Mouse (Mus musculus) megakaryocyte, adult 5-6 weeks (primary cell): ENCODE data around the gene Acsl1. TPM values are rescaled to one million over a fixed set of nuclear protein-coding genes. Genes with fewer than 3 reads are reported as not detected.
A peak's percentile ranks its signal among the peaks of the same experiment; 100 is the strongest.
"Not testable (repeated sequence)": the region's sequence is repeated elsewhere in the genome, so short reads cannot be mapped to it uniquely, and the experiment has no call there.

ENCODE experiments used
- ATAC-seq: 2 replicates; pipeline ENCODE4 v1.8.0; 2016; ENCODE audit warnings: mild to moderate bottlenecking, inconsistent platforms; ENCODE audit not compliant: poor library complexity, severe bottlenecking
- total RNA-seq, 2 experiments: library from RNA; stranded (forward) in 1 of 2; stranded (reverse) in 1 of 2; fragments of 153-499, 151-499 nt in 1 of 2; fragments of 221-1000, 200-1000 nt in 1 of 2; gene quantifications; 2 replicates each; pipeline versions ENCODE4 v1.2.3 to v1.2.4; 2015 to 2017

The Acsl1 gene
- total RNA-seq, 2 experiments from 2014 or later, result 67.3 to 125 TPM

DNA sequence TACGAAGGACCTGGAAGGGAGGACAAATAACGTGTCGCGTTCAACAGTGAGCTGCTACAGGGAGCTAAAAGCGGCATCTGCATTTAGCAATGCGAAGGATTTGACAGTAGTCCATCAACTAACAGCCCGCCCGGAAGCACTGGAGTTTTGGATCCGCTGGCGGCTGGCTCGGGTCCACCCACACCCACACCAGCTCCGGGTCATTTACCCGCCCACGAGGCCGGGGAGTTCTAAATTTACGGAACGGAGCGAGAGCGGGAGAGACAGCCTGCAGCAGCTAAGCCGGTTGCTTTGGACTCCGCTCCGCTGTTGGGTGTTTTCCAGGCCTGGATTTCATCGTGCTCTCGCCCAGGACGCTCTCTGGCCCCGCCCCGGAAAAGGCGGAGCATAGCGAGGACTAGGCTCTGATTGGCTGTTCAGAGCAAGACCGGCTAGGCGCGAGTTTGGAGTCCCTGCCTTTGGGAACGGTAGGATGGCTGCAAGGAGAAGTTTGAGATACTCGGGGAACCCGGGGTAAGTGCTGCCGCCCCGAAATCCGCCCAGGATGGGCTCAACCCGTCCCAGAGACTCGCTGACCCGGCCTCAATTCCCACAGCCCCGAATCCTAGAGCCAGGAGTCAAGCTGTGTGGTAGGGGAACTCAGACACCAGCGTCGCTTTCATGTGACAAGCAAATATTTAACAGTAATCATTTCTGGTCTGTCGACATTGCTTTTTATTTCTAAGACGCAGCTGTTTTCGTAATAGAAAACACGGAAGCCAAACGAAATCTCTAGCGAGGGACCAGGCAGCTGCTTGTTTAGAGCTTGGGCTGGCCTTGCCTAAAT, 81.0 kb downstream of the Acsl1 start, which contains the start of gene Cenpu:
Gene Cenpu (plus strand): TSS at position 414 of the 826 bp plus-strand sequence.
- ATAC-seq, result peak; percentile 92

DNA sequence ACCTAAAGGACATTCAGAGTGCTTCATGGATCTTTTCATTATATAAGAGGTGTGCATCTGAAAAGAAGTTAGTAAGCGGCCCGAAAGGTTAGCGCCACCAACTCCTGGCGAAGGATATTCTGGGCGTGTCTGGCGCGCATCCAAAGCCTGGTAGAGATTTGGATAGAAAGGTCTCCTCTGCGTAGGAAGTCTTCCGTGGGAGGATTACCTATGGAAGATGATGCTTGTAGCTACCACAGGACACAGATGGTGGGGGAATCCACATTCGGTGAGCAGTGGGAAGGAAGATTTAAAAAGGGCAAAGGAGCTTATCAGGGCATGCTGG, 81.6 kb downstream of the Acsl1 start:
- peak; percentile 3; the same call in 1 of the 2 replicates for ATAC-seq

DNA sequence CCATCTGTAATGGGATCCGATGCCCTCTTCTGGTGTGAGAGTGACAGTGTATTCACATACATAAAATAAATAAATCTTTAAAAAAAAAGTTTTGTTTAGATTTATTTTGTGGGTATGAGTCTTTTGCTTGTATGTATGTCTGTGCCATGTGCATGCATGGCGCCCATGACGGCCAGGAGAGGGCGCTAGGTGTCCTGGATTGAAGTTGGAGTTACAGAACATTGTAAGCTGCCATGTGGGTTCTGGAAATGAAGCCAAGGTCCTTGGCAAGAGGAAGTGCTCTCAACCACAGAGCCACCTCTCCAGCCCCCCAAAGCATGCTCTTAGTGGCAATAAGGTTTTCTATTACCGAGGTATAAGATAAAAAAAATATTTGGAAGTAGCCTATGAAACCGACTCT, 88.6 kb downstream of the Acsl1 start:
- ATAC-seq, result peak; percentile 97

DNA sequence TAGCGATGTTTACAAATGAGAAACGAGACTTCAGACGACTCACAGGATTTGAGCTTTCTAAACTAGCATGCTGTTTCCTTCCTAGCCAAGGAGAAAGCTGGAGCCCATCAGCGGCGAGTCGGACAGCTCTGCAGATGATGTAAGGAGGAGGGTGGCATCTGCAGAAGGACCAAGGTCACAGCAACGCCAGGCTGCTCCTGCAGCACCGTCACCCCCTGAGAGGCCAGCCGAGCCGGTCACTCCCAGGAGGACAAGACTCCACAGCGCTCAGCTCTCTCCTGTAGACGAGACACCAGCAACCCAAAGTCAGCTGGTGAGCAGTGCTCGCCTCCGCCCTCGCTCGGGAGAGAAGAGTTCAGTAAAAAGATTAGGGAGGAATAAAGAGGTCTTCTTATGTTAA, 91.5 kb downstream of the Acsl1 start:
- no peak for ATAC-seq

DNA sequence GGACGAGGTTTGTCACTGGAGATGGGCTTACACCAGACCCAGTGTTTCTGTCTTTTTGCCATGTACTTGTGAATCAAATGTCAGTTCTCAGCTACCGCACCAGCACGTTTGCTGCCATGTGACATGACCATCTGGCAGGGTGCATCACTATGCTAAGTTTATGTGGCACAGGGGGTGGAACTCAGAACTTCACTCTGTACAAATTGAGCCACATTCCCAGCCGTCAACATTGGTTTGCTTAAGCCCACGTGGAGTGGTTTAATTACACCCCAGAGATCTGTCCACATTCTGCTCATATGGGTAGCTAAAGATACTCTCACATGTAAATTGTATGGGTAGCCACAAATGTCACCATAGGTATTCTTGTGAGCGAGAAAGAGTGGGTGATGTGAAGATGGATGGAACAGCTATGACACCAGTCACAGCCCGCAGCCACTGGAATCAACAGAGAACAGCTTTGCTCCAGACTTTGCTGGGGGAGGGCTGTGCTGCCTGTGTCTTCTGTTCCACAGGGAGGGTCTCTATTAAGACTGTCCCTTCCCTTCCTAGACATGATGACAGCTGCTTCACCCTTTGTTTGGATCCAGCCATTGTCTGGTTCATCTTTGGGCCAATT, 96.2 kb downstream of the Acsl1 start:
- no peak for ATAC-seq

DNA sequence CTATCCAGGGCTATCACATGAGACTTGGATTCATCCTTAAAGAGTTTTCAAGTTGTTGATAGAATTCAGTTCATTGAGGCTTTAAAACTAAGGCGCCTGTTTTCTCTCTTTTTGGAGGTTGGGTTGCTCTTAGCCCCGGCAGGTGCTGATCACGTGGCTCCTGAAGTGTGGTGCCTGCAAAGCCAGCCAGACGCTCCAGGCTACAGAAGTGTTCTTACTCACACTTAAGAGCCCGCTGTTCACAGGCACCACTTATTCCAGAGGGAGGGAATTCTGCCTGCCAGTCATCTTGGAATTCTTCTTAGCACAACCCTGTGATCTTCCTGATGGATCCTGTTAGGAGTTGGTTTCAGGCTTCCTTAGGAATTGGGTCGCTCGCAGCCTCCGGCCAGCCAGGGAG, 97.1 kb downstream of the Acsl1 start:
- ATAC-seq, result no peak

DNA sequence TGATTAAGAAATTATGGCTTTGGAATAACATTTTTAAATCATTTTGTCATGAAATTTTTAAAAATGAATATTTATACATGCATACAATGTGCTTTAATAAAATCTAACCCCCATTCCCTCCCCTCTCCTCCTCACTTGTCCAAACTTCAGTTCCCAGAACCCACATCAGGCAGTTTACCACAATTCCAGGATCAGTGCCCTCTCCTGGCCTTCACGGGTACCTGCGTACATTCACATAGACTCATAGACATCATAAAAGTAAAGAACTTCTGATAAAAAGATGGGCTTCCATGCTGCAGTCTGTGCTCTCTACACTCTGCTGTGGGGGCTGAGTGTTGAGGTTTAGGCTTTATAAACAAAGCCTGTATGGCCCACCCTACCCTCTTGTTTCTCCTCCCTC, 98.1 kb downstream of the Acsl1 start:
- ATAC-seq, result no peak

DNA sequence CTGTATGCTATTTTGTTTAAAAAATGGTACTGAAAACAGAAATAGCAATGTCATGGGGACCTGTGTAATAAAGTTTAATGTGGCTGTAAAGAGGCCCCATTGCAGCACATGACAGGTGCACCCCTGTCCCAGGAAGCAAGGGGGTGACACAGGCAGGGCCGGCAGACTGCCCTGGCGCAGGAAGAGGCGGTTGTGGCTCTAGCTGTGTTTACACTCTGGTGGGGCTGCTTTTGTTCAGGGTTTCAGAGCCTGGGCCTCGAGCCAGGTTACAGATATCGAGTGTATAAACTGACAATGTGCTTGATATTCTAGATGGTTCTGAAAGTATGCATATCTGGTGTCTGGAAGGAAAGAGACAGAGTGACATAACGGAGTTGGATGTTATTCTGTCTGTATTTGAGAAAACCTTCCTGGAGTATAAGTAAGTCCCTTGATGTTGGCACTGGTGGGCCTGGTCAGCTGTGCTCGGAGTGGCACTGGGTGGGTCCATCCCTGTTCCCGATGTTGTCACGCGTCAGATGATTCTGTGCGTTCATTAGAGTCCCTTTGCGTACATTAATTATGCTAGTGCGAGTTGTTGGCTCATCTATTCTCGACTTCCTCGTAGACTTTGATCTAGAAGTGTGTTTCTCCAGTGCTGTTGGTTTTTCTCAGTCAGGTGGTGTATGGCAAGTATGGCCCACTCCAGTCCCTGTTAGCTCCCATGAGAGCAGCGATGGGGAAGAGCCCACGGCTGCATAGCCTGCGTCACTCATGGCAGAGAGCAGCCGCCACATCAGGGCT, 99.0 kb downstream of the Acsl1 start:
- no peak for ATAC-seq

DNA sequence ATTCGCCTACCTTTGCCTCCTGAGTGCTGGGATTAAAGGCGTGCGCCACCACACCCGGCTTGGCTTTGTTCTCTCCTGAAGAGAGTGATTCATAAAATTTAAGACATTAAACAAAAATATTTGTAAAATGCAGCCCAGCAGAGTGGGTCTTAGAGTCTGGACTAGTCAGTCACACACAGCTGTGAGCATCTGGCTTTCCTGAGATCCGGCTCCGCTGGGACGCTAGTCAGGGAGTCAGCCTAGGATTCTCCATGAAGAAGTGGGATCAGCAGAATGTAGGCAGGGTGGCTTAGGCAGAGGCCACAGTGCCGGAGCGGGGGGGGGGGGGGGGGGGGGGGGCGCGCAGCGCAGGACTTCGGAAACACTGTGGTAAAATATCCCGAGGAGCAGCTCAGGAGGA, 99.8 kb downstream of the Acsl1 start:
- no peak for ATAC-seq

DNA sequence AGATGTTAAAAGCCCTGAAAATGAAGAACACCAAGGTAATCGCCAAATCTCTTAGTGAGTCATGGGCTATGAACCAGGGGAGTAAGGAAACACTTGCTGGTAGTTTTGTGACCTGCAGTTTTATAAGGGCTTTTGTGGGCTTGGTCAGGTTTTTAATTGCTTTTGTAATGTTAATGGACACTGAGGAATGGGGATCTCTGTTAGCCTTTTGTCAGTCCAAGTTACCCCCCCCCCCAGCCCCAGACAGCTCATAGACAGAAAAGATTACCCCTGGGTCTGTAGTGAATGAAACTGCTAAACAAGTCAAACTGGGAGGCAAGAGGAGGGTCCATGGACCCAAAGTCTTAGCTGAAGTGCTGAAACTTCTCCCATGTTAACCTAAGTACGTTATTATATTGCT, 102.6 kb downstream of the Acsl1 start:
- ATAC-seq, result no peak

DNA sequence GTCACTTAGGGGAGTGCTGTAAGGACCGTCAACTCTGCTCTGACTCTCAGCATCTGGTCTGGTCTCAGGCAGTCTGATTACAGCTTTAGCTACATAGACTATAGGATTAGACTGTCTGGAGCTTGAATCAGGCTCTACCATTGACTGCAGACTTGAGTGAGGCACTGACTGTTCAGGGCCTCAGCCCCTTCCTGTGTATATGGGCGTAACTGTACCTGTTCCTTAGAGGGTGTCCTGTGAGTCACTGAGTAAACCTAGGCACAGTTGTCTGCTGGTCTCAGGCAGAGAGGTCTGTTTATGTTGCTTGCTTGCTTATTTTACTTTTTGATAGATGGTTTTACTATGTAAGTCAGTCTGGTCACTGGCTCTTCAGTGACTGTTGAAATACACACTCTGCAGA, 103.1 kb downstream of the Acsl1 start:
- no peak for ATAC-seq

DNA sequence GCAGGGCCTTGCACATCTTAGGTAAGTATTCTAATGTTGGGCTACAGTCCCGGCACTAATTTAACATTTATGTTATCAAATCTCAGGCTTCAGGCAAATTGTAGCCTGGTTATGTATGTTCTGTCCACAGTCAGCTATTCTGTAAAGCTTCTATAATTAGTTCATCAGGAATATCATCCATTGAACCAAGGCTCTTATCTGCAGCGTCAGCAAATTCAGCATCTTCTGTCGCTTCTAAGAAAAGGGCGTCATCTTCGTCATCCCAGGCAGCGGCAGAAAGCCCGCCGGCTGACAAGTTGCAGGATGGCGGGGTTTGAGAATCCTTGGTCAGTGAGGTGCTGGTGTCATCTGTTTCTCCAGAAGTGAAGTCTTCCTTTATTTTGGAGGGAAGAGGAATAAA, 108.0 kb downstream of the Acsl1 start:
- ATAC-seq, result no peak

DNA sequence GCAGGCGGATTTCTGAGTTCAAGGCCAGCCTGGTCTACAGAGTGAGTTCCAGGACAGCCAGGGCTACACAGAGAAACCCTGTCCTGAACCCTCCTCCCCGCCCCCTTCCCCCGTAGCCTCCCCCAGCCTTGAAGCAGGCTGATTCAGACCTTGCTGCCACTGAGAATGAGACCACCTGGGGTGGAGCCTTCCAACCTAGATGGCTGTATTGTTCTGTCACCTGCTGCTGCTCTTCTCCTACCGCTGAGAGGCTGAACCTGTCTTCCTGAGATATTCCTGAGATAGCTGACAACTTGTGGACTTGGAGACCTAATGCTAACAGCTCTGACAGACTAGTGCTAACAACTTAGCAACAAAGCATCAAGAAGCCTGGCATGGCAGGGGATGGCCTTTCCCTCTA, 113.5 kb downstream of the Acsl1 start:
- ATAC-seq, result not testable (repeated sequence)

DNA sequence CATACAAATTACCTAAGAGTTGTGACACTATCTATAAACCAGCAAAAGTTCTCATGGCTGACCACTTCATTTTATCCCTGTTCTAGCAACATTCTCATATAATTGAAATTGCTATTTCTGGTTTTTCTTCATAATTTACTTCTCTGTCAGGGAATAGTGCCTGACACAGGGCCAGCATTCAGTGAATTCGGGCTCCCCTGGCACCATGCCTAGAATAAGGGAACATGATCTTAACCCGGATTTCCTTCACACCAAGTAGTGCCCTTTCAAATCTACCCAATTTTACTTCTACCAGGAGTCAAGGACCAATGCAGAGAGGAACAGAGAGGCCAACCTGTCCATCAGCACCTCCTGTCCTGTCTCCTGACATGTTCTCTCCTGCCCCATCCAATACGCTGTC, 114.7 kb downstream of the Acsl1 start:
- no peak for ATAC-seq

Other genes with a start within 250 kb of the Acsl1 start
- gene Helt, start 176.4 kb upstream of the Acsl1 start, total RNA-seq (2015), result not detected in 2 replicates
- gene Helt, start 176.4 kb upstream of the Acsl1 start, total RNA-seq (2017), result not detected in 2 replicates
- gene Cenpu, start 81.0 kb downstream of the Acsl1 start, total RNA-seq (2015), result 21.0 and 25.9 TPM in 2 replicates
- 30.1 and 70.6 TPM in 2 replicates for gene Cenpu, start 81.0 kb downstream of the Acsl1 start, total RNA-seq (2017)
- 19.2 and 20.1 TPM in 2 replicates for gene Primpol, start 146.2 kb downstream of the Acsl1 start, total RNA-seq (2015)
- gene Primpol, start 146.2 kb downstream of the Acsl1 start, total RNA-seq (2017), result 7.5 and 9.6 TPM in 2 replicates
- gene Casp3, start 146.3 kb downstream of the Acsl1 start, total RNA-seq (2015), result 40.0 and 41.8 TPM in 2 replicates
- 74.2 and 88.3 TPM in 2 replicates for gene Casp3, start 146.3 kb downstream of the Acsl1 start, total RNA-seq (2017)